Mouse (Mus musculus): ENCODE measurements around the gene Nmrk2.

DNA sequence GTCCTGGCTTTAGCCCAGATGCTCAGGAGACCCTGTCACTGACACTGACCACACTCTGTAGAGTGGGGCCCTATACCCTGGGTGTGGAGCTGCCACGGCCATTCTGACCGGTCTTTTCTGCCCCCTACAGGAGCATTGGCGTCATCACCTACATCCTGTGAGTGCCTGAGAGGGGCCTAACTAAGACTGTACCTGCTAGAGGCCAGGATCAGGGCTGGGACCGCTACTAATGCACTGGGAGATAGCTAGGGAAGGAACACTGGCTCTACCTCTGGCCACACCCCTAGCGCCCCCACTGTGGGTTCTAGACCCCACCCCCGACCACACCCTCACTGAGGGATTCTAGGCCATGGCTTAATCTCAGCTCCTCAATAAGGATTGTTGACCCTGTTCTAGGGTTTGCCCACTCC, 10.9 kb downstream of the Nmrk2 start:
- TF ChIP-seq CTCF (IDR thresholded peaks at IDR 0.05; ENCODE audit: low read depth, low read length) (peak; percentile 57), EP300 (IDR thresholded peaks at IDR 0.05; ENCODE audit: insufficient read depth, low read depth, low read length) (no peak)

Measured in ES-Bruce4 (cell line).